Mouse (Mus musculus) brain, embryonic 14.5 days (tissue): ENCODE data around the gene Rtp1. TPM values are rescaled to one million over a fixed set of nuclear protein-coding genes. Genes with fewer than 3 reads are reported as not detected.
A peak's percentile ranks its signal among the peaks of the same experiment; 100 is the strongest.

Experiments used
- DNase-seq: peaks from one replicate; pipeline ENCODE4 v3.0.0-alpha.2; 2011; ENCODE audit warnings: low read depth
- CTCF ChIP-seq: fragments of 200-500 bp; IDR thresholded peaks from 2 replicates; pipeline ENCODE4 v1.5.1; 2012; ENCODE audit warnings: inconsistent platforms, mild to moderate bottlenecking, moderate library complexity, borderline replicate concordance; ENCODE audit not compliant: insufficient read depth, insufficient read length; ENCODE audit errors: extremely low read depth
- POLR2A ChIP-seq: fragments of 200-500 bp; IDR thresholded peaks from 2 replicates; pipeline ENCODE4 v1.6.1; 2012; ENCODE audit warnings: mild to moderate bottlenecking, inconsistent platforms, borderline replicate concordance; ENCODE audit not compliant: poor library complexity, insufficient read depth, insufficient read length, severe bottlenecking; ENCODE audit errors: extremely low read depth
- polyA plus RNA-seq: library from polyadenylated mRNA; depleted of rRNA; stranded (reverse); fragments of >200 nt; gene quantifications from 2 replicates; pipeline ENCODE4 v1.2.3, GENCODE M21; 2012; rRNA removed

Rtp1 gene
- polyA plus RNA-seq = 0.10 TPM in 2 replicates

DNA sequence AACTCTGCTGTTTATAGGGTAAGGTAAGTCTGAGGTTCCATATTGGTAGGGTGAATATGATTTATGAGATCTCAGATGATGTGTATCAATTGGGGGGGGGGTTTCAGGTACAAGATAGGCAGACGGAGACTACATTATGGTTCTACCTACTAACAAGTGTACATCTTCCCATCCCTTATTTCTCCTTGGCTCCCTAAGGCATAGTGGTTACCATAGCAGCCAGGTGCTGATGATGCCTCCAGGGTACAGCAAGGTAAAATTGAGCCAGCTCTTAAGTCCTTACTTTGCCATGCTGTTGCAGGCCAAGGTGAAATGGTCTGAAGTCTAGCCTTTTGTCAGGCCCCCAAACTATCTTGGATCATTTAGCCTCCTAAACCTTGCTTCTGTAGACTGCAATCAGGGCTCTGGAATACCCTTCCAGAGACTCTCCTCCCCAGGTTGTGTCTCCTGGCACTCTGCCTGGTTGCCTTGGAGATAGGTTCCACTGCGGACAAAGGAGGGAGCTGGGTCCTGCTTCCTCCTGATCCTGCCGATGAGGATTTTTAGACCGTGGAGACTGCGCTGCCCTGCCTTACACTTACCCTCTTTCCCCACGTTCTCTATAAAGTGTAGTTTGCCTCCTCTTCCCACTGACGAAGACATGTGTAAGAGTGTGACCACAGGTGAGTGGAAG, at the start of gene Rtp1:
Gene Rtp1, plus strand, starts transcription at position 487 of the 673 bp plus-strand sequence.
- peak; percentile 33 for DNase-seq
- TF ChIP-seq CTCF (no peak), POLR2A (no peak)

DNA sequence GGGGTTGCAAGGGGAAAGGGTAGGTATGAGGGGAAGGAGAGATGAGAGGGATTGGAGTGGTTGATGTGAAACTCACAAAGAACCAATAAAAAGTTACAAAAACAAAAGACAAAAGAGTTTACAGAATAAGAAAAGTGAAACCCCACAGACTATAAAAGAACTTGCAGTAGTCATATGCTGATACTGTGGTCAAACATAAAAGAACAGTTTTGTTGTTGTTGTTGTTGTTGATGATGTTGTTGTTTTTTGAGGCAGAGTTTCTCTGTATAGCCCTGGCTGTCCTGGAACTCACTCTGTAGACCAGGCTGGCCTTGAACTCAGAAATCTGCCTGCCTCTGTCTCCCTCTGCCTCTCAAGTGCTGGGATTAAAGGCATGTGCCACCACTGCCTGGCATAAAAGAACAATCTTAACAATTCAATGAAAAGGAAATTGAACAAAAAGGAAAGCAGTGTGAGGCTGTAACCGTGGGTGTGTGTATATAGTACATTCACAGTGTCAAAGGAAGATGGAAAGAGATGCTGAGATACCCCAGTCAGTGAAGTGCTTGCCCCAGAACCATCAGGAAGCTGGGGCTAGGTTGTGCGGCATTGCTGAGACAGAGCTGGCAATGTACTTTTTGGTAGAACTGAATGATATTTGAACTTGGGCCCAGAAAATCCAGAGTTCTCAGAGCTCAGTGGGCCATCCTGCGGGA, 49.2 kb upstream of the Rtp1 start:
- TF ChIP-seq CTCF (no peak), POLR2A (no peak)
- no peak for DNase-seq

- DNase-seq = no peak
- no peak for TF ChIP-seq CTCF
- TF ChIP-seq POLR2A = no peak
These were observed 44.6 kb upstream of the Rtp1 start for GRCm38 (mm10) chr16:23384304-23384703.

DNA sequence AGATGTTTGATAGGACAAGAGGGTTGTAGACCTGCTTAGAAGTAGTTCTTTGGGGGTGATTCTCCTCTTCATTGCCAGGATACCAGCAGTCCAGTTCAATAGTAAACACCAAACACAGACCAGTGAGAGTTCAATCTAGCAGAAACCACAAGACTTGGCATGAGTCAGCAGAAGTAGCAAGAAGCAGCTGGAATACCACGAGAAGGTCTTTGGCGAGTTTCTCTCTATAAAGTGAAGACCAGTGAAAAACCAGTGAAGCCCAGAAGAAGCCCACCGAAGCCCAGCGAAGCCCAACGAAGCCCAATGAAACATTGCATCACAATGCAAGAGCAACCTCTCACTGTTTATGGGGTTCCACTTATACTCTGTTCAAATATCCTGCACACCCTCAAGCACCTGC, 31.0 kb upstream of the Rtp1 start:
- DNase-seq = no peak
- TF ChIP-seq POLR2A (no peak), CTCF (no peak)

DNA sequence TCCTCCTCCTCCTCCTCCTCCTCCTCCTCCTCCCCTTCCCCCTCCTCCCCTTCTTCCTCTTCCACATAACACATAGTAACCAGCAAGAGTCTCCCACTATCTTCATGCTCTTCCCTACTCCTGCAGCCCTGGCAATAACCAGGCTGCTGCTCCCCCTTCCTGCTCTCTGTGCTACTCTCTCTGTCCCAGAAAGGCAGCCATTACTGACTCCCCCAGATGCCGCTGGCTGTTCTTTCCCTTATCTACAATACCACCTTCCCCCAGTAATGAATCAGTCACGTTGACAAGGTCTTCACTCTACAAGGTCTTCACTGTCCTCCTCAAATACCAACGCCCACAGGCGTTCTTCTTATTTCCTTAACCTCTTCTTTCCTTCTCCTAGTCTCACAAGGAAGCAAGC, 27.5 kb upstream of the Rtp1 start:
- TF ChIP-seq CTCF (no peak), POLR2A (no peak)
- DNase-seq = no peak

DNA sequence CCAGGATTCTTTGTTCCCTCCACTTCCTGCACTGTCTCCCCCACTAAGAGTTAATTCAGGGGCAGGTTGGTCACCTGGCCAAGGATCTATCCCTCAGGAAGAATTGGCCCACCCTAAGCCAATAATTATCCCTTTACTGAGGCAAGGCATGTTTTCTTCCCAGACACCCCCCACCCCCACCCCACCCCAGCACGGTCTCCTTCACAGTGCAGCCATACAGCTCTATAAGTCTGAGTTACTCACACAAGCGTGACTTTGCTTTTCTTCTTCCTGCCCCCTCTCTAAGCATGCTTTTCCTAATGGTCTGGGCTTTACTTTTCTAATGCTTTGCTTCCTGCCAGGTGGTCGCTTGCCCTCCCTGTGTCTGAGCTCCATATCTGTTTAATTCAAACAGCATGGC, 27.0 kb upstream of the Rtp1 start:
- no peak for DNase-seq
- TF ChIP-seq CTCF = no peak
- TF ChIP-seq POLR2A = no peak

GRCm38 (mm10) chr16:23403008-23403755, 25.8 kb upstream of the Rtp1 start:
- peak; percentile 84 for DNase-seq
- TF ChIP-seq POLR2A (no peak), CTCF (peak; percentile 78; the same call in 1 of the 2 replicates)

DNA sequence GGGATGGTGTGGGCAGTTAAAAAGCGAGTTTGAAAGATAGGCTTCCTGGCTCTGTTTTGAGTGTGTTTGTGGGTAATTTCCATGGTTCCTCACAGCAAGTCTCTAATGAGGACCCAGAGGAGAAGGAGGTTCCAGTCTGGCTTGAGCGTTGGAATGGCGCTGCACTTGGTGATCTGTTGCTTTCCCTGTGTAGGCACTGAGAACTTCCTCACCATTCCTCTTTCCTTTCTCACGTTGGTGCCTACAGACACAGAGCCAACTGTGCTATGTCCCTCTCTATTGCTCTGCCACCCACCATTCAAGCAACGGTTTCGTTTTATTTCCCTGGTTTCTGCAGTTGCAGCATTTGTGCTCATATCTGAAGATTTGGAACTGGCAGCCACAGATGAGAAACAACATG, 16.0 kb upstream of the Rtp1 start:
- no peak for TF ChIP-seq POLR2A
- TF ChIP-seq CTCF = no peak
- DNase-seq = no peak

DNA sequence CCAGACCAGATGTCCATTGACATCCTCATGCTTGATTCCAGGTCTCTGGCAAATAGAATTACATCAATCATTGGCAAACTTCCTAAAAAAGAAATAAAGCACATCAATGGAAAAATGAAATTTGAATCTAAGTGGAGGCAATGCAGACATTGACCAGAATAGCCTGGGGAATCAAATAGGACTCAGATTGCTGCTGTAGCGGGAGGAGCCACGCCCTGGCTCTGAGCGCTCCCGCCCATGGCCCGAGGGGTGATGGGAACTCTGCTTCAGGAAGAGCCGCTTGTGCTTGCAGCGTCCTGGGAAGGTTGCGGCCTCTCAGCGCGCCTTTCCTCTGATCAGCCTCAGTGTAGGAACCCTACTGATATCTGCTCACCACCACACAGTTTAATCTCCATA, 12.7 kb upstream of the Rtp1 start:
- peak; percentile 16 for DNase-seq
- TF ChIP-seq CTCF = no peak
- TF ChIP-seq POLR2A = no peak

DNA sequence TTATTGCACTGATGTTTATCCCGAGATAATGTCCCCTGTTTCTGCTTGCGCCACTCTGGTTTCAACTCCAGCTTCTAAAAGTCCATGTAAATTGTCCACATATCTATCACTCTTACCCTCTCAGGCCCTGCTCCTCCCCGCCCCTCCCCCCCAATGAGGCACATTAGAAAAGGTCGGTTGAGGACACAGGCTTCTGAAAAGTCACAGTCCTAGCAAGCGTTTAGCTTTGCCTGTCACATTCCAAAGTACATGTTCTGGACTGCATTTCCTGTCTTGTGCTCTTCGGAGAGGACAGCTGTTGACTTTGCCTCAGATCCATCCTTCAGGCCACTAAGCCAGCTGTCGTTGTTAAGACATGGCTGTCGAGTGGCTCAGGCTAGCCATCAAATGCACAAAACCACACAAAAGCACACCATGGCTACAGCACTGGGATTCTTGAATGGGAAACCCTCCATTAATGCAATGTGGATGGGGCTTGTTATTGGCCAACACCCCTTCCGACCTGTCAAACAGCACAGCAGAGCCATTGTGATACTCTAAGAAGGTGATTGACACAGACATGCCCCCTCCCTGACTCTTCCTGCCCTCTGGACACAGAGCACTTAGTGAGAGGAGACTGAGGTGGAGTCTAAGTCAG, 12.2 kb upstream of the Rtp1 start:
- peak; percentile 7 for DNase-seq
- no peak for TF ChIP-seq POLR2A
- no peak for TF ChIP-seq CTCF

DNA sequence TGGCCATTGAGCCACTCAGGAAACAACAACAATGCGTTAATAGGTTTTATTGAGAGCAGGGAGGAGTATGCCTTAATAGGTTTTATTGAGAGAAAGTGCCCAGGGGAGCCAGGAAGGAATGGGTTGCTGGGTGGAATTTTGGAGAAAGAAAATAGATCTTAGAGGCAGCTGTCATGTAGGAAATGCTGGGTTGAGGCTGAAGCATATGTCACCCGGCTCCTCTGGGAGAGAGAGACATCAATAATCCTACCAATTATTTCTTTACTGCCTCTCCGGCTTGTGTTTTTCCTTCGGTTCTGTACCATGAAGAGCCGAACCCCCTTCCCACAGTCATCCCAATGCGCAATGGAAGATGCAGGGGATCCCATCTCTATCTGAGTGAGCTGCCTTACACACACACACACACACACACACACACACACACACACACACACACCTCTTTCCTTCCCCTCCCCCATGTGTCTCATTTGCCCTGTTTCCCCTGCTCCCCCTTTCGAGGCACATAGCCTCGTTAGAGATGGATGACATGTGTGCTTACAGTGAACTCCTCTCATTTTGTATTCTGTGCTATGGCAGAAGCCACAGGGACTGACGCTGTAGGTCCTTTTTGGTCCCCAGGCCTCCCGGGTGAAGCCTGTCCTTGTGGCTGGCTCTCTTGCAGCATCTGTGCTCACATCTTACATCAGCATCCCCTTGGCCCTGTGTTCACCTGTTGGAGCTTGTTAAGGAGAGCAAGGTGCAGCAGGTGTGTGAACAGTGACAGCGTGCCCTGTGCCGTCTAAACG, 11.3 kb upstream of the Rtp1 start:
- TF ChIP-seq CTCF (no peak), POLR2A (no peak)
- peak; percentile 25 for DNase-seq

- no peak for DNase-seq
- no peak for TF ChIP-seq POLR2A
- TF ChIP-seq CTCF = no peak
These were observed 9.3 kb upstream of the Rtp1 start for GRCm38 (mm10) chr16:23419565-23420085.

DNA sequence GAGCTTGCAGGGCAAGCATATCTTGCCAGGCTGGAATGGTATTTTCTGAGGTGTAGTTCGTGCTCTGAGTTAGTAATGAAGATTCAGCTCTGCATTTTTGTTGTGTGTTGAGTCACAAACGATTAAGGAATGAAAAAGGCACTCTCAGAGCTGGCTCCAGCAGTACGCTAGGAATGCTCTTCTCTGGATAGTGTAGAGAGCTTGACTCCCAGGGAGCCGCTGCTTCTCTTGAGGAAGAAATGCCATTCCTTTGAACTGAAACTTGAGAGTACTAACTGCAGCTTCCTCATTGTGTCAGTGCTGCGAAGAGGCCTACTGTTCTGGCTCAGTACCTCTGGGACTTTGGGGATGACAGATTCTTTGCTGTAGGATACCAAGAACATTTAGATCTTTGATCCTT, 5.1 kb upstream of the Rtp1 start:
- TF ChIP-seq POLR2A = no peak
- TF ChIP-seq CTCF = no peak
- DNase-seq = no peak

- TF ChIP-seq POLR2A (no peak), CTCF (no peak)
These were observed 1.2 kb upstream of the Rtp1 start for GRCm38 (mm10) chr16:23427701-23428100.

More at GRCm38 (mm10) chr16:23427701-23428100, 1.2 kb upstream of the Rtp1 start:
- DNase-seq = no peak
